Mouse (Mus musculus) large intestine, adult 2 months (tissue): ENCODE data around the gene Agmat. TPM values are rescaled to one million over a fixed set of nuclear protein-coding genes. Genes with fewer than 3 reads are reported as not detected.

Experiments
- DNase-seq: peaks from one replicate; pipeline ENCODE4 v3.0.0-alpha.2; 2012; ENCODE audit warnings: low read depth, low spot score
- WGBS: fragments of 180-500 bp; shearing (Covaris S2); methylation state at CpG from one replicate; pipeline ENCODE4 v1.1.7; 2018; 5-methylcytosine and 5-hydroxymethylcytosine counted together
- polyA plus RNA-seq: library from polyadenylated mRNA; depleted of rRNA; stranded (reverse); fragments of >200 nt; gene quantifications from 2 replicates; pipeline ENCODE4 v1.2.3, GENCODE M21; 2012; rRNA removed

The Agmat gene
- polyA plus RNA-seq, 1 experiment, result 9.9 TPM

GRCm38 (mm10) chr4:141796954-141797353 is 50.5 kb downstream of the Agmat start:
- DNase-seq, result no peak

GRCm38 (mm10) chr4:141797545-141797944 is 51.1 kb downstream of the Agmat start:
- 92% methylated on average over 5 of the region's 5 CpGs for WGBS
- DNase-seq, result no peak

More at GRCm38 (mm10) chr4:141796954-141797353, 50.5 kb downstream of the Agmat start:
- 87% methylated on average over 4 of the region's 4 CpGs for WGBS

- DNase-seq, result no peak
Observed at GRCm38 (mm10) chr4:141804105-141804504, 57.6 kb downstream of the Agmat start.

GRCm38 (mm10) chr4:141805886-141806285 is 59.4 kb downstream of the Agmat start:
- DNase-seq, result no peak
- WGBS, result 96% methylated on average over 8 of the region's 8 CpGs

More at GRCm38 (mm10) chr4:141804105-141804504, 57.6 kb downstream of the Agmat start:
- WGBS, result 83% methylated on average over 4 of the region's 4 CpGs

Other genes starting within 250 kb of the Agmat start
- gene Spen, start 208.1 kb upstream of the Agmat start, polyA plus RNA-seq, result 9.1 and 11.6 TPM in 2 replicates
- 68.0 and 133 TPM in 2 replicates for gene Fblim1, start 140.6 kb upstream of the Agmat start, polyA plus RNA-seq
- 37.3 and 60.7 TPM in 2 replicates for gene Tmem82, start 128.0 kb upstream of the Agmat start, polyA plus RNA-seq
- 7.4 and 16.4 TPM in 2 replicates for gene Slc25a34, start 122.9 kb upstream of the Agmat start, polyA plus RNA-seq
- gene Plekhm2, start 81.8 kb upstream of the Agmat start, polyA plus RNA-seq, result 11.7 and 16.7 TPM in 2 replicates
- 13.5 and 19.5 TPM in 2 replicates for gene Rsc1a1, start 61.1 kb upstream of the Agmat start, polyA plus RNA-seq
- 12.1 and 22.2 TPM in 2 replicates for gene Ddi2, start 23.3 kb upstream of the Agmat start, polyA plus RNA-seq
- gene Dnajc16, start 44.3 kb downstream of the Agmat start, polyA plus RNA-seq, result 6.3 and 8.1 TPM in 2 replicates
- 11.8 and 15.5 TPM in 2 replicates for gene Casp9, start 46.9 kb downstream of the Agmat start, polyA plus RNA-seq
- 1.7 and 4.1 TPM in 2 replicates for gene Cela2a, start 79.5 kb downstream of the Agmat start, polyA plus RNA-seq
- 0.17 and 0.32 TPM in 2 replicates for gene Ctrc, start 99.7 kb downstream of the Agmat start, polyA plus RNA-seq
- 252 and 270 TPM in 2 replicates for gene Efhd2, start 128.2 kb downstream of the Agmat start, polyA plus RNA-seq